Mouse (Mus musculus) cerebellum, adult 2 months (tissue): ENCODE measurements at regions not wholly inside any gene's neighbourhood (a gene's known extent, or its start where the extent isn't known, plus 50 kb on each side); places are given as distances from the start of the nearest gene placed in this dataset.

Experiments
- CTCF ChIP-seq: fragments of 200-500 bp; IDR thresholded peaks from 2 replicates; pipeline ENCODE4 v1.5.1; 2011; ENCODE audit warnings: low read depth, mild to moderate bottlenecking, control low read depth, low read length, moderate library complexity, borderline replicate concordance; ENCODE audit not compliant: insufficient read depth
- POLR2A ChIP-seq: fragments of 200-500 bp; IDR thresholded peaks from 2 replicates; pipeline ENCODE4 v1.6.1; 2011; ENCODE audit warnings: low read length, control low read depth, borderline replicate concordance; ENCODE audit not compliant: insufficient read depth

GRCm38 (mm10) chr4:55194061-55194460, 155.8 kb upstream of the Rad23b start:
- TF ChIP-seq POLR2A (no peak), CTCF (no peak)
